Mouse (Mus musculus): ENCODE results near the gene Qprt.

GRCm38 (mm10) chr7:127162546-127162945 lies 40.5 kb upstream of the Qprt start:
- TF ChIP-seq CTCF (IDR thresholded peaks at IDR 0.05; ENCODE audit: insufficient read depth, low read depth, low read length) = no peak
- TF ChIP-seq POLR2A (IDR thresholded peaks at IDR 0.05; ENCODE audit: insufficient read depth, low read depth, low read length) = no peak

Measured in olfactory bulb, adult 2 months (tissue).